Mouse (Mus musculus) hindbrain, embryonic 14.5 days (tissue): ENCODE data around the gene Olfr464. TPM values are rescaled to one million over a fixed set of nuclear protein-coding genes. Genes with fewer than 3 reads are reported as not detected.
A peak's percentile ranks its signal among the peaks of the same experiment; 100 is the strongest.

Experiments
- ATAC-seq: fragments of 200-750 bp; cut with Nextera tagmentation; 2 replicates; pipeline ENCODE4 v1.8.0; 2017; ENCODE audit warnings: moderate number of reproducible peaks, mild to moderate bottlenecking, moderate TSS enrichment, moderate library complexity; ENCODE audit not compliant: low FRiP score
- DNase-seq: peaks from one replicate; pipeline ENCODE4 v3.0.0-alpha.2; 2015; ENCODE audit warnings: low spot score
- H3K27ac ChIP-seq: fragments of 300-500 bp; sonication (generic); 2 replicates; pipeline ENCODE4 v1.5.1; 2014; ENCODE audit warnings: mild to moderate bottlenecking, moderate library complexity
- H3K27me3 ChIP-seq: fragments of 300-500 bp; sonication (generic); 2 replicates; pipeline ENCODE4 v1.6.1; 2014; ENCODE audit warnings: mild to moderate bottlenecking, low read length, mixed read lengths; ENCODE audit not compliant: control insufficient read depth, insufficient read depth
- H3K36me3 ChIP-seq: fragments of 300-500 bp; sonication (generic); replicated peaks from 2 replicates; pipeline ENCODE4 v1.6.1; 2014; ENCODE audit not compliant: control insufficient read depth, insufficient read depth
- H3K4me1 ChIP-seq: fragments of 300-500 bp; sonication (generic); replicated peaks from 2 replicates; pipeline ENCODE4 v1.6.1; 2014; ENCODE audit warnings: antibody characterized with exemption, low read length, mixed read lengths; ENCODE audit not compliant: control insufficient read depth, insufficient read depth
- H3K4me2 ChIP-seq: fragments of 300-500 bp; sonication (generic); replicated peaks from 2 replicates; pipeline ENCODE4 v1.6.1; 2014; ENCODE audit warnings: mild to moderate bottlenecking, moderate library complexity
- H3K4me3 ChIP-seq: fragments of 300-500 bp; sonication (generic); replicated peaks from 2 replicates; pipeline ENCODE4 v1.5.1; 2014; ENCODE audit warnings: mild to moderate bottlenecking, low read length
- H3K9ac ChIP-seq: fragments of 300-500 bp; sonication (generic); 2 replicates; pipeline ENCODE4 v1.6.1; 2014
- H3K9me3 ChIP-seq: fragments of 300-500 bp; sonication (generic); 2 replicates; pipeline ENCODE4 v1.6.1; 2016; ENCODE audit warnings: low read length; ENCODE audit not compliant: control insufficient read depth
- WGBS: fragments of 180-500 bp; shearing (Covaris S2); extraction: QIAGEN DNeasy Blood & Tissue Kit; methylation state at CpG from one replicate; pipeline ENCODE4 v1.1.7; 2014; 5-methylcytosine and 5-hydroxymethylcytosine counted together
- polyA plus RNA-seq: library from polyadenylated mRNA; unstranded; fragments of >200 nt; fragmentation: Nextera tagmentation; extraction: Ambion mirVana; gene quantifications from 2 replicates; pipeline ENCODE4 v1.2.1, GENCODE M21; 2014

Olfr464 gene
- polyA plus RNA-seq, result 0.26 TPM in 1 of 2 replicates, not detected in the other

DNA sequence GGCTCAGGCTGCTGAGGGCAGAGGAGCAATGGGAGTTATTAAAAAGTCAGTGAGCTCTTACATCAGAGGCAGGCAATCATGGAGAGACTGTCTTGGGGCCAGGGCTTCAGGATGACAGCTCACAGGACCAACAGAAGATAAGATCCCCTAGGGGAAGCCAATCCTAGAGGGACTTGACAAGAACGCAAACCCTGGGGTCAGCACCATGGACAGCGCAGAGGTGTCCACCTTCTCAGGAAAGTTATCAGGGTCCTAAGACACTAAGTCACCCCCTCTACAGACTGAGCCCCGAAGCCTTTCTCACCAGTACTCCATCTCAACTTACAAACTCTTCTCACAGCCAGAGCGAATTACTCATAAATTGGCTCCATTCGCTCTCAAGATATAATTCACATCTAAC is at the start of gene Olfr464:
Olfr464 (minus strand) TSS at position 2 of the 400 bp plus-strand sequence.
- DNase-seq, result no peak
- Histone ChIP-seq H3K4me1 (no peaks in the 10 kb centered on the region), H3K4me2 (no peak within 1 kb of the TSS), H3K27me3 (no peaks in the 10 kb centered on the region), H3K9me3 (peaks cover 6% of the 10 kb centered on the region; the same call in 1 of the 2 replicates), H3K27ac (no peak within 1 kb of the TSS), H3K36me3 (no peaks in the 10 kb centered on the region), H3K4me3 (no peak within 1 kb of the TSS), H3K9ac (no peak within 1 kb of the TSS)
- WGBS, result 32% methylated on average over 5 of the region's 5 CpGs
- ATAC-seq, result no peak

GRCm38 (mm10) chr11:87968356-87969122 is 47.8 kb upstream of the Olfr464 start:
- ATAC-seq (no peak), DNase-seq (no peak)
- Histone ChIP-seq H3K9me3 (no peaks in the 10 kb centered on the region), H3K9ac (no peak overlapping the region), H3K4me1 (no peaks in the 10 kb centered on the region; the same call in 1 of the 2 replicates), H3K4me3 (no peak overlapping the region), H3K36me3 (no peaks in the 10 kb centered on the region), H3K4me2 (peak overlapping the region; percentile 52; the same call in 1 of the 2 replicates), H3K27me3 (no peaks in the 10 kb centered on the region), H3K27ac (no peak overlapping the region)
- WGBS, result 21% methylated on average over 14 of the region's 20 CpGs

DNA sequence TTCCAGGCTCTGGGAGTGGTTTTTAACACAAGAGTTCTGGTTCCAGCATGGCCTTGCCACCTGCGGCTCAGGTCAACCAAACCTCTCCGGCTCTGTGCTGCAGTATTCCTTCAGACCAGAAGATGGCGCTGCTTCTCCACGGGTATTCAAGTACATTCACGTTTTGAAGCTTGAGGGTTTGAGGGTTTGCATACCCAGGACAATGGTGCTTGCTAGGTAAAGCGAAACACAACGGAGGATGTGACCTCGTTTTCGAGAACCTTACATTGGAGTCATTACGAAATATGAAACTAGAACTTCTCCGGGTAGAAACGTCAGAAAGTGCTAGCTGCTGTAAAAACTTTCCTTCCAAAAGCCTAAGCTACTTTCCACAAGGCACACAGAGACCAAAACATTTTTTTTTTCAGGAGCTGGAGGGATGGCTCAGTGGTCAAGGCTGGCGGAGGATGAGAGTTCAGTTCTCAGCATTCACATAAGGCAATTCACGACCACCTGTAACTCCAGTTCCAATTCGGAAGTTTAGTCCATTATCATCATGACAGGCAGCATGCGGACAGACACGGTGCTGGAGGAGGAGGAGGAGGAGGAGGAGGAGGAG is 47.0 kb upstream of the Olfr464 start:
- 2% methylated on average over 17 of the region's 17 CpGs for WGBS
- no peaks in the 10 kb centered on the region; the same call in 1 of the 2 replicates for H3K4me1 ChIP-seq
- H3K27me3 ChIP-seq, result no peaks in the 10 kb centered on the region
- DNase-seq (peak; percentile 95), ATAC-seq (no peak)
- no peaks in the 10 kb centered on the region for H3K9me3 ChIP-seq
- peak overlapping the region; percentile 28; the same call in 1 of the 2 replicates for H3K9ac ChIP-seq
- H3K27ac ChIP-seq, result no peak overlapping the region
- H3K4me3 ChIP-seq, result 0 out of 2 replicates have a peak overlapping the region, but pooled peaks have one; percentile 9
- peak overlapping the region; percentile 52 for H3K4me2 ChIP-seq
- no peaks in the 10 kb centered on the region for H3K36me3 ChIP-seq

GRCm38 (mm10) chr11:87966214-87966613 is 45.4 kb upstream of the Olfr464 start:
- no peaks in the 10 kb centered on the region for H3K36me3 ChIP-seq
- H3K9me3 ChIP-seq, result no peaks in the 10 kb centered on the region
- no peaks in the 10 kb centered on the region; the same call in 1 of the 2 replicates for H3K4me1 ChIP-seq
- H3K4me3 ChIP-seq, result no peak overlapping the region
- no peak for ATAC-seq
- H3K27ac ChIP-seq, result no peak overlapping the region
- 46% methylated on average over 10 of the region's 10 CpGs for WGBS
- no peak overlapping the region for H3K9ac ChIP-seq
- no peak for DNase-seq
- H3K4me2 ChIP-seq, result no peak overlapping the region
- no peaks in the 10 kb centered on the region for H3K27me3 ChIP-seq

DNA sequence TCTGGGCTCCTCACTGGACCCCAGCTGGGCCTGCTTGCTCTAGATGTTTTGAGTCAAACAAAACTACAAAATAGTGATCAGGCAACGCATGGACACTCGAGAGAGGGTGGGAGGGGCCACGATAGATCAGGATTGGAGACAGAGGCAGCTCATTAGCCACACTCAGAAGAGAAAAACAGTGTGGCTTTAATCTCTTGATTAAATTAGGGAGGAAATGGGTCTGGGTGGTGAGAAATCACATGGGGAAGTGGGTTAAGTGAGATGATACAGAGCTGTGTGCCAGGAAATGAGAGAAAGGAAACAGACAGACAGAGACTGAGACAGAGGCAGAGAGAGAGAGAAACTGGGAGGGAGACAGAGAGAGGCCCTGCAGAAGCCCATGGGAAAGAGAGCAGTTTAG is 44.5 kb upstream of the Olfr464 start:
- Histone ChIP-seq H3K9ac (no peak overlapping the region), H3K4me1 (no peaks in the 10 kb centered on the region; the same call in 1 of the 2 replicates), H3K27ac (no peak overlapping the region), H3K4me2 (no peak overlapping the region), H3K4me3 (no peak overlapping the region), H3K36me3 (no peaks in the 10 kb centered on the region), H3K9me3 (no peaks in the 10 kb centered on the region), H3K27me3 (no peaks in the 10 kb centered on the region)
- no peak for DNase-seq
- no peak for ATAC-seq
- WGBS, result 52% methylated on average over 3 of the region's 3 CpGs

GRCm38 (mm10) chr11:87957066-87957465 is 36.3 kb upstream of the Olfr464 start:
- Histone ChIP-seq H3K36me3 (no peaks in the 10 kb centered on the region), H3K9ac (no peak overlapping the region), H3K9me3 (no peaks in the 10 kb centered on the region), H3K27ac (no peak overlapping the region), H3K4me3 (no peak overlapping the region), H3K27me3 (no peaks in the 10 kb centered on the region), H3K4me1 (no peaks in the 10 kb centered on the region), H3K4me2 (no peak overlapping the region)
- whole genome bisulfite sequencing, result 56% methylated on average over 7 of the region's 7 CpGs
- ATAC-seq (no peak), DNase-seq (no peak)

DNA sequence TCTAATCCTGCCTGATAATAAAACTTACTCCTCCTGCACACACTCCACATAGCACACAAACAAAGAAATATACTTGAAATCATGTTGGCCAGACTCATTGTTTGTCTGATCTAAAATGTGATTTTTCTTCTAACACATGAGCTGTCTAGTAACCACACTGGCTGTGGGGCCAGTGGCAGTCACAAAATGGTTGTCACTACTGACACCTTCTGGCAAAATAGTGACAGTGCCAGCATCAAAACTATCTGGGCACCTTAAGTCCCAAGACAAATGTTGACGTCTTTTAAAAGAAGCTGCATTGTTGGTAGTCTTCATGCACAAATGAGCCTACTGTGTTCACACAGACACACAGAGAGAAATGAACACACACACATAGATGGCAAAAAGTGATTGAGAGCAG is 34.4 kb upstream of the Olfr464 start:
- ATAC-seq (no peak), DNase-seq (peak; percentile 73)
- Histone ChIP-seq H3K4me2 (no peak overlapping the region), H3K9me3 (no peaks in the 10 kb centered on the region), H3K27me3 (no peaks in the 10 kb centered on the region), H3K27ac (no peak overlapping the region), H3K9ac (no peak overlapping the region), H3K36me3 (no peaks in the 10 kb centered on the region), H3K4me1 (no peaks in the 10 kb centered on the region), H3K4me3 (no peak overlapping the region)
- 6% methylated on average over 1 of the region's 1 CpGs for whole genome bisulfite sequencing

DNA sequence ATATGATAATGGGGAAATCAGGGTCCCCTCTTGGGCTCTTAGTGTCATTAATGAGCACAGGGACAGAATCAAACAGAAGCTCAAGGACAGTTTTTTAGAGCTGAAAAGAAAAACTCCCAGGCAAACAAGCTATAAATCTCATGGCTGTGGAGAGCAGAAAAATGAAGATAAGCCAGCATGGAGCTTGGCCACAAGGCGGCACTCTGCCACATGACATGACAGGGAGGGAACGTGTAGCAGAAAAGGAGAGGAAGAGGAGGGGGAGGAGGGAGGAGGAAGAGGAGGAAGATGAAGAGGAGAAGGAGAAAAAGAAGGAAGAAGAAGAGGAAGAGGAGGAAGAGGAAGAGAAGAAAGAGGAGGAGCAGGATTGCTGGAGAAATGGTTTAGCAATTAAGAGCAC is 29.2 kb upstream of the Olfr464 start:
- Histone ChIP-seq H3K4me3 (no peak overlapping the region), H3K9ac (no peak overlapping the region), H3K4me1 (no peaks in the 10 kb centered on the region), H3K4me2 (no peak overlapping the region), H3K27me3 (no peaks in the 10 kb centered on the region), H3K9me3 (no peaks in the 10 kb centered on the region), H3K36me3 (no peaks in the 10 kb centered on the region), H3K27ac (no peak overlapping the region)
- DNase-seq, result no peak
- 0% methylated on average over 2 of the region's 2 CpGs for WGBS
- ATAC-seq, result no peak

DNA sequence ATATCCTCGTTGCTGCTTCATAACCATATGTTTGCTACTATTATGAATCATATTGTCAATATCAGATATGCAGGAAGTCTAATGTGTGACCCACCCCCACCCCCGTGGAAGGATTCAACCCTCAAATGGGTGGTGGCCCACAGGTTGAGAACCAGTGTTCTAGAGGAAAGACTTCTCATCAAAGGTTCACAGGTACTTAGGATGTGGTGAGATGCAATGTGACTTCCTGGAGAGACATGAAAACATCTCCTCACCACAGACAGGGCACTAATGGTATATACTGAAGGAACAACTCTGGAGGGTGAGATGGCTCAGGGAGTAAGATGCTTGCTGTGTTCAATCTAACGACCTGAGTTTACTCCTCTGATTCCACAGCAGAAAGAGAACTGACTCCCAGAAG is 14.7 kb upstream of the Olfr464 start:
- no peak overlapping the region for H3K4me3 ChIP-seq
- no peak overlapping the region for H3K4me2 ChIP-seq
- ATAC-seq, result no peak
- DNase-seq, result no peak
- 77% methylated on average over 3 of the region's 3 CpGs for WGBS
- no peak overlapping the region for H3K9ac ChIP-seq
- H3K9me3 ChIP-seq, result no peaks in the 10 kb centered on the region
- no peaks in the 10 kb centered on the region for H3K4me1 ChIP-seq
- no peaks in the 10 kb centered on the region for H3K36me3 ChIP-seq
- H3K27ac ChIP-seq, result no peak overlapping the region
- H3K27me3 ChIP-seq, result no peaks in the 10 kb centered on the region
